Mouse (Mus musculus) layer of hippocampus, adult 2 months (tissue): ENCODE measurements around the gene Musk. TPM values are rescaled to one million over a fixed set of nuclear protein-coding genes. Genes with fewer than 3 reads are reported as not detected.

ENCODE experiments used
- DNase-seq, 2 experiments: peaks; one replicate each; pipeline ENCODE4 v3.0.0; 2022; ENCODE audit warnings: low spot score in 2 of 2
- H3K27ac ChIP-seq: fragments of 200-600 bp; 2 replicates; pipeline ENCODE4 v1.8.1; 2022
- H3K4me3 ChIP-seq: fragments of 200-600 bp; 2 replicates; pipeline ENCODE4 v1.8.1; 2022; ENCODE audit warnings: mild to moderate bottlenecking
- CTCF ChIP-seq: fragments of 200-600 bp; conservative IDR thresholded peaks from 2 replicates; pipeline ENCODE4 v1.8.1; 2022; ENCODE audit warnings: antibody characterized with exemption, mild to moderate bottlenecking, moderate library complexity
- total RNA-seq, 2 experiments: library from RNA; stranded (reverse); gene quantifications; 2 replicates each; pipeline ENCODE4 v1.2.3; 2021

Gene Musk
- total RNA-seq, 2 experiments from 2014 or later = 1.4 to 1.5 TPM

GRCm38 (mm10) chr4:58280121-58280520 is 5.6 kb upstream of the Musk start:
- no peak for TF ChIP-seq CTCF

GRCm38 (mm10) chr4:58286368-58287090 is 769 bp downstream of the Musk start:
- TF ChIP-seq CTCF = no peak
- H3K27ac ChIP-seq = no peak overlapping the region
- no peak overlapping the region; the same call in 1 of the 2 replicates for H3K4me3 ChIP-seq
- DNase-seq = no peak

More at GRCm38 (mm10) chr4:58280121-58280520, 5.6 kb upstream of the Musk start:
- Histone ChIP-seq H3K4me3 (no peak overlapping the region), H3K27ac (no peak overlapping the region)
- DNase-seq = no peak

- H3K27ac ChIP-seq = no peak overlapping the region
- no peak for DNase-seq
- TF ChIP-seq CTCF = no peak
These were observed 3.0 kb downstream of the Musk start for GRCm38 (mm10) chr4:58288753-58289152.

GRCm38 (mm10) chr4:58291828-58292227 is 6.1 kb downstream of the Musk start:
- no peak overlapping the region for H3K4me3 ChIP-seq
- no peak for TF ChIP-seq CTCF
- H3K27ac ChIP-seq = no peak overlapping the region
- DNase-seq = no peak

More at GRCm38 (mm10) chr4:58288753-58289152, 3.0 kb downstream of the Musk start:
- H3K4me3 ChIP-seq = no peak overlapping the region

- DNase-seq = no peak
- TF ChIP-seq CTCF = no peak
- Histone ChIP-seq H3K27ac (no peak overlapping the region), H3K4me3 (no peak overlapping the region)
These were observed 7.3 kb downstream of the Musk start for GRCm38 (mm10) chr4:58293099-58293498.

- no peak for TF ChIP-seq CTCF
- no peak for DNase-seq
- Histone ChIP-seq H3K27ac (no peak overlapping the region), H3K4me3 (no peak overlapping the region)
These were observed 18.1 kb downstream of the Musk start for GRCm38 (mm10) chr4:58303862-58304261.

GRCm38 (mm10) chr4:58304564-58304963 is 18.8 kb downstream of the Musk start:
- no peak overlapping the region for H3K27ac ChIP-seq
- no peak overlapping the region for H3K4me3 ChIP-seq
- DNase-seq = no peak
- TF ChIP-seq CTCF = no peak

- no peak overlapping the region for H3K27ac ChIP-seq
- H3K4me3 ChIP-seq = no peak overlapping the region
- no peak for DNase-seq
- no peak for TF ChIP-seq CTCF
These were observed 21.7 kb downstream of the Musk start for GRCm38 (mm10) chr4:58307421-58307820.

GRCm38 (mm10) chr4:58313344-58313743 is 27.6 kb downstream of the Musk start:
- Histone ChIP-seq H3K27ac (no peak overlapping the region), H3K4me3 (no peak overlapping the region)
- DNase-seq = no peak
- TF ChIP-seq CTCF = no peak

GRCm38 (mm10) chr4:58314942-58315508 is 29.3 kb downstream of the Musk start:
- DNase-seq = no peak
- TF ChIP-seq CTCF = no peak
- H3K4me3 ChIP-seq = no peak overlapping the region
- H3K27ac ChIP-seq = no peak overlapping the region

GRCm38 (mm10) chr4:58317536-58317935 is 31.8 kb downstream of the Musk start:
- no peak for TF ChIP-seq CTCF
- no peak overlapping the region for H3K4me3 ChIP-seq
- no peak for DNase-seq
- H3K27ac ChIP-seq = no peak overlapping the region

- Histone ChIP-seq H3K4me3 (no peak overlapping the region), H3K27ac (no peak overlapping the region)
- DNase-seq = no peak
- TF ChIP-seq CTCF = no peak
These were observed 34.5 kb downstream of the Musk start for GRCm38 (mm10) chr4:58320293-58320692.

GRCm38 (mm10) chr4:58326746-58327145 is 41.0 kb downstream of the Musk start:
- H3K4me3 ChIP-seq = no peak overlapping the region
- TF ChIP-seq CTCF = no peak
- no peak overlapping the region for H3K27ac ChIP-seq
- DNase-seq = no peak

- no peak for TF ChIP-seq CTCF
These were observed 42.5 kb downstream of the Musk start for GRCm38 (mm10) chr4:58328231-58328630.

More at GRCm38 (mm10) chr4:58328231-58328630, 42.5 kb downstream of the Musk start:
- Histone ChIP-seq H3K27ac (no peak overlapping the region), H3K4me3 (no peak overlapping the region)
- no peak for DNase-seq
